Mouse (Mus musculus) spleen, adult 2 months (tissue): Measurements from ENCODE around the gene Mgll. TPM values are rescaled to one million over a fixed set of nuclear protein-coding genes. Genes with fewer than 3 reads are reported as not detected.

Experiments
- DNase-seq, 2 experiments: peaks; one replicate each; pipeline versions ENCODE4 v3.0.0 to v3.0.0-alpha.2; 2012 to 2021; ENCODE audit warnings: low spot score in 2 of 2, low read depth in 1 of 2
- H3K27ac ChIP-seq: fragments of 200-500 bp; 2 replicates; pipeline ENCODE4 v1.5.1; 2012; ENCODE audit warnings: low read length, inconsistent platforms; ENCODE audit not compliant: insufficient read depth
- H3K27me3 ChIP-seq: fragments of 200-500 bp; 2 replicates; pipeline ENCODE4 v1.6.1; 2012; ENCODE audit warnings: mild to moderate bottlenecking, moderate library complexity, low read length, inconsistent platforms; ENCODE audit not compliant: control insufficient read depth, insufficient read depth
- H3K36me3 ChIP-seq: fragments of 200-500 bp; 2 replicates; pipeline ENCODE4 v1.6.1; 2012; ENCODE audit warnings: mild to moderate bottlenecking, low read length, inconsistent platforms; ENCODE audit not compliant: control insufficient read depth, insufficient read depth
- H3K4me1 ChIP-seq: fragments of 200-500 bp; 2 replicates; pipeline ENCODE4 v1.6.1; 2011; ENCODE audit warnings: inconsistent platforms; ENCODE audit not compliant: control insufficient read depth, insufficient read depth, insufficient read length
- H3K4me3 ChIP-seq: fragments of 200-500 bp; 2 replicates; pipeline ENCODE4 v1.5.1; 2011; ENCODE audit warnings: mild to moderate bottlenecking, inconsistent platforms; ENCODE audit not compliant: insufficient read depth, insufficient read length; ENCODE audit errors: extremely low read depth
- CTCF ChIP-seq: fragments of 200-500 bp; IDR thresholded peaks from 2 replicates; pipeline ENCODE4 v1.5.1; 2011; ENCODE audit warnings: mild to moderate bottlenecking, inconsistent platforms; ENCODE audit not compliant: insufficient read depth, insufficient read length, insufficient replicate concordance; ENCODE audit errors: extremely low read depth
- POLR2A ChIP-seq: fragments of 200-500 bp; IDR thresholded peaks from 2 replicates; pipeline ENCODE4 v1.6.1; 2011; ENCODE audit warnings: low read depth, low read length, inconsistent platforms
- WGBS: fragments of 180-500 bp; shearing (Covaris S2); methylation state at CpG from one replicate; pipeline ENCODE4 v1.1.7; 2018; 5-methylcytosine and 5-hydroxymethylcytosine counted together
- polyA plus RNA-seq: library from polyadenylated mRNA; depleted of rRNA; stranded (reverse); fragments of >200 nt; gene quantifications from 2 replicates; pipeline ENCODE4 v1.2.3, GENCODE M21; 2012

Gene Mgll
- polyA plus RNA-seq, 1 experiment, result 43.1 TPM

GRCm38 (mm10) chr6:88769723-88770122 is 45.5 kb downstream of the Mgll start:
- DNase-seq, result peak in 1 of 2 experiments; percentile 26
- no peak overlapping the region for H3K4me3 ChIP-seq
- H3K27me3 ChIP-seq, result no peaks in the 10 kb centered on the region

DNA sequence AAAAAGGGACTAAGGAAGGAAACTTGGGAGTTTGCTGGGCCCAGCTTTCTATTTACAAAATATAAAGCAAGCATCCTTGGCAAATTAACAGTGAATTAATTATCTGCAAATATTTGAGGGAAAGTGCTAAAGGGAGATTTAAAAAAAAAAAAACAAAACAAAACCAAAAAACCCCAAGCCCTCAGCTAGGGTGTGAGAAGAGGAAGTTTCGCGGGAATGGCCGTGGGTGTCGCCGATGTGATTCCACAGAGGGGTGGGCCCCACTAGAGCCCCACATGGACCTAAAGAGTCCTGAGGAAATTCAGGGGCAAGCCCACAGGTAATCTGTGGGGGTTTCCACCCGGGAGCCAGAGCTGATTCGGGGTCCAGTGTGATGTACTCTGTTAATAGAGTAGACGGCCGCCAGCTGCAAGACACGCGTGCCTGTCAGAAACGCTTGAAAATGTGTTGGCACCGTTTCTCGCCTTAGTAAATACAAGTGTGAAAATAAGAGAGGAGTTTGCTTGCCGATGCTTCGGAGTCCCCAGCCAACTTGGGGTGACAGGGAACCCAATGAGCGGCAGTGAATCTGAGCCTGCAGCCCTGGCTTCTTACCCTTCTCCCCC is 46.2 kb downstream of the Mgll start:
- Histone ChIP-seq H3K27me3 (no peaks in the 10 kb centered on the region), H3K4me3 (no peak overlapping the region), H3K36me3 (no peaks in the 10 kb centered on the region), H3K27ac (no peak overlapping the region), H3K4me1 (peaks cover 8% of the 10 kb centered on the region)
- TF ChIP-seq POLR2A (no peak), CTCF (no peak)
- 35% methylated on average over 17 of the region's 17 CpGs for WGBS
- DNase-seq, result no peak

More at GRCm38 (mm10) chr6:88769723-88770122, 45.5 kb downstream of the Mgll start:
- TF ChIP-seq CTCF, result no peak
- no peak for TF ChIP-seq POLR2A
- Histone ChIP-seq H3K4me1 (peaks cover 8% of the 10 kb centered on the region), H3K36me3 (no peaks in the 10 kb centered on the region), H3K27ac (no peak overlapping the region)
- WGBS, result 35% methylated on average over 6 of the region's 6 CpGs

- DNase-seq, result no peak
- H3K36me3 ChIP-seq, result no peaks in the 10 kb centered on the region
Measured at GRCm38 (mm10) chr6:88770981-88771380, 46.8 kb downstream of the Mgll start.

DNA sequence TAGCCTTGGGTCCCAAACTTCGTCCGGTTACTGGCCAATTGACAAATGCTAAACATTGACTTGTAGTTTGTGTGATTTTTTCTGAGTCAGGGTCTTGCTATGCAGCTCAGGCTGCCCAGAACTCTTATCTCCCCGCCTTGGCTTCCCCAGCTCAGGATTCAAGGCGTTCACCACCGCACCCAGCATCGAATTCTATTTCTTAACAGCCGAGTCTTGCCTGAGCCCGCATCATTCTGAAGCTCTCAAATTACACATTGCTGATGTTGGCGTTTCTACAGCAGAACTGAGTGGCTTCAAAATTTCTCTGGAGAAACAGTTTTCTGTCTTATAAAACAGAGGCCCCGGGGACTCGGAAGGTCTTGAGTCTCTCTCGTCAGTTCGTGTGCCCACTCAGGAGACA is 47.8 kb downstream of the Mgll start:
- Histone ChIP-seq H3K27ac (no peak overlapping the region), H3K4me1 (peaks cover 12% of the 10 kb centered on the region), H3K36me3 (no peaks in the 10 kb centered on the region; the same call in 1 of the 2 replicates), H3K4me3 (no peak overlapping the region), H3K27me3 (no peaks in the 10 kb centered on the region)
- no peak for DNase-seq
- no peak for TF ChIP-seq POLR2A
- TF ChIP-seq CTCF, result no peak
- WGBS, result 94% methylated on average over 13 of the region's 13 CpGs

More at GRCm38 (mm10) chr6:88770981-88771380, 46.8 kb downstream of the Mgll start:
- H3K4me3 ChIP-seq, result no peak overlapping the region
- peaks cover 8% of the 10 kb centered on the region for H3K4me1 ChIP-seq
- TF ChIP-seq POLR2A (no peak), CTCF (no peak)
- H3K27ac ChIP-seq, result no peak overlapping the region
- WGBS, result 92% methylated on average over 5 of the region's 5 CpGs
- H3K27me3 ChIP-seq, result no peaks in the 10 kb centered on the region

DNA sequence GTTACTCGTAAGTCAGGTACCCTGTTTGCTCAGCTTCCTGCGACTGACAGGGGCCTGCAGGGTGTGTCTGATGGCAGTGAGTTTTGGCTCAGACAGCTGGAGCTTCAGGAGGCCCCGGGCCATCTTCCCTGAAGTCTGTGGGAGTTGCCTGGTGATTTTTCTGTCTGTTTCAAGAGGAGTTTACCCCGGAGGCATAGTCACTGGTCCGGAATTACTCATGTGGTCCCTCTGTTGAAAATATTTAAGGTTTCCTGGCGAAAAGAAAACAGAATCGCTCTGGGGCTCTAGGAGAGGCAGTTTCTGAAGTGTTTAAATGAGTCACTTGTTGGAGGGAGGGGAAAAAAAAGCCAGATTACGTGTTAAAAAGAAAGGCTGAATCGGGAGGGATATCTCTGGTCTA is 49.8 kb downstream of the Mgll start:
- 86% methylated on average over 9 of the region's 9 CpGs for WGBS
- Histone ChIP-seq H3K36me3 (no peaks in the 10 kb centered on the region; the same call in 1 of the 2 replicates), H3K4me3 (no peak overlapping the region), H3K27me3 (no peaks in the 10 kb centered on the region), H3K4me1 (peaks cover 12% of the 10 kb centered on the region), H3K27ac (no peak overlapping the region)
- TF ChIP-seq CTCF, result no peak
- TF ChIP-seq POLR2A, result no peak
- DNase-seq, result no peak

GRCm38 (mm10) chr6:88775267-88775666 is 51.1 kb downstream of the Mgll start:
- no peak overlapping the region for H3K4me3 ChIP-seq
- no peak for TF ChIP-seq CTCF
- no peak for TF ChIP-seq POLR2A
- no peaks in the 10 kb centered on the region for H3K27me3 ChIP-seq
- peaks cover 4% of the 10 kb centered on the region; the same call in 1 of the 2 replicates for H3K4me1 ChIP-seq
- no peak for DNase-seq
- H3K27ac ChIP-seq, result no peak overlapping the region
- H3K36me3 ChIP-seq, result no peaks in the 10 kb centered on the region; the same call in 1 of the 2 replicates
- WGBS, result 86% methylated on average over 14 of the region's 14 CpGs

- TF ChIP-seq CTCF, result no peak
- no peak for TF ChIP-seq POLR2A
- Histone ChIP-seq H3K27ac (no peak overlapping the region), H3K4me1 (peaks cover 4% of the 10 kb centered on the region; the same call in 1 of the 2 replicates), H3K4me3 (no peak overlapping the region), H3K27me3 (no peaks in the 10 kb centered on the region), H3K36me3 (no peaks in the 10 kb centered on the region; the same call in 1 of the 2 replicates)
- no peak for DNase-seq
- 57% methylated on average over 13 of the region's 13 CpGs for WGBS
Measured at GRCm38 (mm10) chr6:88776336-88776923, 52.2 kb downstream of the Mgll start.
